Mouse (Mus musculus) large intestine, adult 2 months (tissue): ENCODE measurements around the gene Fam243. TPM values are rescaled to one million over a fixed set of nuclear protein-coding genes. Genes with fewer than 3 reads are reported as not detected.

Experiments
- DNase-seq: peaks from one replicate; pipeline ENCODE4 v3.0.0-alpha.2; 2012; ENCODE audit warnings: low read depth, low spot score
- WGBS: fragments of 180-500 bp; shearing (Covaris S2); methylation state at CpG from one replicate; pipeline ENCODE4 v1.1.7; 2018; 5-methylcytosine and 5-hydroxymethylcytosine counted together
- polyA plus RNA-seq: library from polyadenylated mRNA; depleted of rRNA; stranded (reverse); fragments of >200 nt; gene quantifications from 2 replicates; pipeline ENCODE4 v1.2.3, GENCODE M21; 2012; rRNA removed

Gene Fam243
- polyA plus RNA-seq, 1 experiment: not detected

DNA sequence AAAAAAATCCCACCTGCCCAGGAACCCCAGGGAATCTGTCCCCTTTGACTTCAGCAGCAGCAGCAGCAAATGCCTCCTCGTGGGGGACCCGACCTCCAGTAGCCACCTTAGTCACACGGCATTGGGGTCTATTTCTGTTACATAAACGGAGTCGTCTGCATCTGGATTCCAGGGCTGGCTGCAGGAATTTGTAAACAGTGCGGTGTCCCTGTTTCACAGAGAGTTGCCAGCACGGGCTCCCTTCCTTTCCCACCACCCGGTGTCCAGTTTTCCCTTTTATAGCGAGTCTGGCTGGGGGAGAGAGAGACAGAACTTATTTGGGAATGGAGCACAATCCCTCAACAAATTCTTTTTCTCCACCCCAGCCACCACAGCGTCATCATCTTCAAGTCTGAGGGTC lies 36.2 kb downstream of the Fam243 start:
- DNase-seq: no peak
- 42% methylated on average over 10 of the region's 10 CpGs for WGBS

DNA sequence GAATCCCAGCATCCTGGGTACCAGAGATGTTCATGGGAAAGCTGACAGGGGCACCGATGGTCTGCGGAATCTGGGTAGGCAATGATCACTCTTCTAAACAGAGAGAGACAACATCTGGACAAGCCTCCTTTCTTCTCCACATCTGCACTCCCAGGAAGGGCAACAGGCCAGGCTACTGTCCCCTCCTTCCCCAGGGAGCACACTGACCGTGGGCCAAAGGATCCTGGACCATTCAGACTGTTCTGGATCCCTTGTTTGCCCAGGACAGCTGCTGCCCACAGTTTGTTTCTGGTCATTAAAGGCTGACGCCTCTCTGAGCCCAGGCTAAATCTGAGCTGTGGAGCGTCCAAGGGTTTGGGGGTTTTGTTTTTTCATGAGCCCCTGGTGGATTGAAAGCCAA lies 38.6 kb downstream of the Fam243 start:
- 85% methylated on average over 5 of the region's 5 CpGs for WGBS
- DNase-seq: no peak

DNA sequence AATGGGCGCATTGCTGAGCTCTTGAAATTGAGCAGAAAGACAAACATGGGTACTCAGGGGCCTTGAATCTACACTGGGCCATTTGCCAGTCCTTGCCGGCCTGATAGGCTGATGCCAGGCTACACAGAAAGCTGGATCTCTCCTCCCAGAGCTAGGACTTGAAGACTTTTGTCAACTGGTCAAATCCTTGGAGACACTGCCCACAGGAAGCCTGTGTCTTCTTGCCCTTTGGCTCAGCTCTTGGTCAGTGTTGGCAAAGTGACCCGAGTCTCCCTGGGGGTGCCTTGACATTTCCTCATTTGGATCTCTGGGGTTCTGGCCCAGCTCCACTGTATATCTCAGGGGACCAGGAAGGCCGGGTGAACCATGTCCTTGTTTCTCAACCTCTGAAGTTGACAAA lies 45.7 kb downstream of the Fam243 start:
- no peak for DNase-seq
- 70% methylated on average over 4 of the region's 4 CpGs for WGBS

DNA sequence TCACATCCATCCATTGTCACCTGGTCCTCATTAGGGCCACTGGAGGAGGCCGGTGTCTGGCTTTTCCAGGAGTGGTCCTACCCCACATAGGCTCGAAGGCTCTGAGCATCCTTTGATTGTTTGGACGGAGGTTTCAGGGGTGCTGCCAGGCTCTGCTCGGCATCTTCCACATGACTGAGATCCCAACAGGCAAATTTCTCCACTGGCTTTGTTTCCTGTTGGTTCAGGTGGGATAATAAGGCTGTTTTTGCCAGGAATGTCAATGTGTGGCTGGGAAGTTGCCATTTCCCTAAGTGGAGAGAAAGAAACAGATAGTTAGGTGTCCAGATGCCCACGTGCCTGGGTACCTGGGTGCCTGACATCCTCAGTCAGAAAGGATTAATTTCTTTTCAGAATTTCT lies 46.7 kb downstream of the Fam243 start:
- DNase-seq: no peak
- WGBS: 85% methylated on average over 5 of the region's 5 CpGs

Other genes with a start within 250 kb of the Fam243 start
- gene Kcne2, start 29.1 kb downstream of the Fam243 start, polyA plus RNA-seq: not detected in 2 replicates
- 21.2 and 24.0 TPM in 2 replicates for gene Smim11, start 20.2 kb downstream of the Fam243 start, polyA plus RNA-seq
- not detected in 2 replicates for gene Kcne1, start 38.0 kb upstream of the Fam243 start, polyA plus RNA-seq
- gene Rcan1, start 149.4 kb upstream of the Fam243 start, polyA plus RNA-seq: 12.8 and 13.6 TPM in 2 replicates
- 5.7 and 6.1 TPM in 2 replicates for gene Clic6, start 164.3 kb upstream of the Fam243 start, polyA plus RNA-seq